Mouse (Mus musculus): ENCODE data around the gene Mau2.

- TF ChIP-seq POLR2A (IDR thresholded peaks at IDR 0.05; ENCODE audit: extremely low read depth, insufficient read depth, low read length) = no peak
- TF ChIP-seq CTCF (IDR thresholded peaks at IDR 0.05; ENCODE audit: low read depth, low read length) = no peak
Observed at GRCm38 (mm10) chr8:70041885-70042546, 518 bp downstream of the Mau2 start.

Measured in liver, adult 2 months (tissue).